Mouse (Mus musculus): ENCODE data around the gene Cd247. TPM values are rescaled to one million over a fixed set of nuclear protein-coding genes. Genes with fewer than 3 reads are reported as not detected.

The Cd247 gene
- polyA plus RNA-seq, 1 experiment from 2014 or later: 1.6 TPM

DNA sequence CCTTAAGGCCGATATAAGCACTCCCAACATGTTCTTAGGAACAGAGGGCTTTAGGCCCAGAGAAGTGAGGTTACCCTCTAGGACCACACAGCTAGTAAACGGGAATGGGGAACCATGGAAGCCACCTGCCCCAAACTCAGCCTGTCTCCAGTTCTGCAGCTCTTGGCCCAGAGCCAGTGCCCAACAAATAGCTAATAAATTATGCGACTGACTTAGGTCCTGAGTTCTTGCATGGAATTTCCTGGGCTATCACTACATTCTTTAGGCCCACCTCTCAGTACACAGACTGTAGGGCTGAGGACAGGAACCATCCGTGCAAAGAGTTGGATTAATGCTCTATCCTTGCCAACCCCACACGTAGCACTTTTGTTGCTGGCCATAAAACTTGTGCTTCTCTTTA, 63.6 kb downstream of the Cd247 start:
- no peak for TF ChIP-seq CTCF (IDR thresholded peaks at IDR 0.05)
- CTCF ChIA-PET: interaction anchor here (1.1 to 1.7 kb wide), 4 partner anchors 9 to 71 kb away, joined by 3 to 6 read pairs (median 3); no protein-coding TSS in a partner anchor
- in situ Hi-C loops (cut with MboI; ENCODE audit: low pct_unique_long_range_greater_than_20kb): no loop called here
- H3K27me3 ChIP-seq: no peaks in the 10 kb centered on the region
- ATAC-seq (no peak), DNase-seq (ENCODE audit: low read depth, low spot score) (no peak)
- POLR2A ChIA-PET: no interaction called here

DNA sequence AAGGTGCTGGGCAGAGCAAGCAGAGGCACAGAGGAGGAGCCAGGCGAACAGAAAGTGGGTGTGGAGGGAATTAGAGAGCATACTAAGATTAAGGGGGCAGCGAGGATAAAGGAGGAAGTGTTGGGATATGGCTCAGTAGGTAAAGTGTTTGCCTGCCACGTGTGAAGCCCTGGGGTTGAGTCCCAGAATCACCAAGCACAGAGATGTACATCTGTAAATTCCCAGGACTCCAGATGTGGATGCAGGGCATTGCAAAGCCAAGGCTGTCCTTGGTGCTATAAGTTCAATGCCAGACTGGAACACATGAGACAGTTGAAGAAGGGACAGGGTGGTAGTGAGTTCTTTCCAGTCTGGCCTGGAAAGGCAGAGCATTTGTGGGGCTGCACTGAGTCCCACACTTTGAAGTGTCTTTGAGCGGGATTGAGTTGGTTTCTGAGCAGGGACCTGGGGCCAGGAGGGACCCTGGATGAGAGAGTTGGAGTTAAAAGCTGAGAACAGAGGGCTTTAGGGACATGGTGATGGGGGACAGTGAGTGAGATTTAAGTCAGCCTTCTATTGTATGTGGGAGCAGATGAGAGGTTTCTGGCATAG, 64.7 kb downstream of the Cd247 start:
- POLR2A ChIA-PET: no interaction called here
- DNase-seq (ENCODE audit: low read depth, low spot score) (no peak), ATAC-seq (no peak)
- CTCF ChIA-PET: interaction anchor here (0.8 to 1.5 kb wide), 3 partner anchors 11 to 14 kb away, joined by 3 to 6 read pairs (median 4); no protein-coding TSS in a partner anchor
- H3K27me3 ChIP-seq: no peaks in the 10 kb centered on the region
- in situ Hi-C loops (cut with MboI; ENCODE audit: low pct_unique_long_range_greater_than_20kb): no loop called here
- no peak for TF ChIP-seq CTCF (IDR thresholded peaks at IDR 0.05)

- ChIA-PET CTCF (interaction anchor here (0.8 to 1.5 kb wide), 3 partner anchors 12 to 15 kb away, joined by 3 to 6 read pairs (median 4); no protein-coding TSS in a partner anchor), POLR2A (no interaction called here)
- no peak for DNase-seq (ENCODE audit: low read depth, low spot score)
- ATAC-seq: peak; percentile 52
- H3K27me3 ChIP-seq: no peaks in the 10 kb centered on the region
- in situ Hi-C loops (cut with MboI; ENCODE audit: low pct_unique_long_range_greater_than_20kb): no loop called here
- peak; percentile 86 for TF ChIP-seq CTCF (IDR thresholded peaks at IDR 0.05)
Measured at GRCm38 (mm10) chr1:165853729-165854420, 65.4 kb downstream of the Cd247 start.

DNA sequence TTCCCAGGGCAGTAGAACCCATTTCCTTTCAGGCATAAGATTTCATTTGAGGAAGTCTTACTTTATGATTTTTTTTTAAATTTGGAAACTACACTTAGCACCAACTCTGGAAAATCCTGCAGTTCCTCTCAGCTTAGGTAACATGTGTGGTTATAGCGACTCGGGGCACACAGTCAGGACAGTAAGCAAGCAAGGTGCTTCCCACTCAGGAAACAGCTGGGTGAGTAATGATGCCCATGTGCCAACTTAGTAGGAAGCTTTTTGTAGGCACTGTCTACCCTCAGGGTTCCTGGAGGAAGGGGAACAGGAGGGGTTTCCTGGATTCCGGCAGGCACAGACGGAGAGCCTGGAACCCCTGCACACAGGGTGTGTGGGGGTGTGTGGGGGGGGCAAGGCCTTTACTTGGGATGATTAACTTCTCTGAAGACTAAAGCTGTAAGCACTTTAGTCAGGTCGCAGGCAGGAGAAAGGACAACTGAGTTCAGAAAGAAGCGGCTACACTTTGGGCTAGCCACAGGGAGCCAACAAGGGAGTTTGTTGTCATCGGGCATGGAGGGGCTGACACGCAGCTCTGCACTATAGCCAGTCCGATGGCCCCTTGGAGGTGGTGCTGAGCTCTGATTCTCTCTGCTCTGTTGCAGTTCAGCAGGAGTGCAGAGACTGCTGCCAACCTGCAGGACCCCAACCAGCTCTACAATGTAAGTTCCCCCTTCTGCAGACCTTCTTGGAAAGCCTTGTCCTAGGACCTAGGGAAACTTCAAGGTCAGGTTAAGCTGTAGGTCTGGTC, 67.5 kb downstream of the Cd247 start:
- no peaks in the 10 kb centered on the region for H3K27me3 ChIP-seq
- no peak for TF ChIP-seq CTCF (IDR thresholded peaks at IDR 0.05)
- ChIA-PET CTCF (interaction anchor here (1.4 kb wide), 1 partner anchor 112 kb away, joined by 4 read pairs; no protein-coding TSS in a partner anchor), POLR2A (no interaction called here)
- ATAC-seq (no peak), DNase-seq (ENCODE audit: low read depth, low spot score) (no peak)
- in situ Hi-C loops (cut with MboI; ENCODE audit: low pct_unique_long_range_greater_than_20kb): loop anchor here (5.0 kb wide), 2 partner anchors 79 to 296 kb away; no protein-coding TSS in a partner anchor

- ATAC-seq (no peak), DNase-seq (ENCODE audit: low read depth, low spot score) (no peak)
- in situ Hi-C loops (cut with MboI; ENCODE audit: low pct_unique_long_range_greater_than_20kb): loop anchor here (5.0 kb wide), 2 partner anchors 80 to 295 kb away; no protein-coding TSS in a partner anchor
- TF ChIP-seq CTCF (IDR thresholded peaks at IDR 0.05): no peak
- POLR2A ChIA-PET: no interaction called here
- CTCF ChIA-PET: interaction anchor here (1.8 kb wide), 1 partner anchor 9 kb away, joined by 5 read pairs; no protein-coding TSS in a partner anchor
- no peaks in the 10 kb centered on the region for H3K27me3 ChIP-seq
Measured at GRCm38 (mm10) chr1:165857279-165857678, 68.8 kb downstream of the Cd247 start.

DNA sequence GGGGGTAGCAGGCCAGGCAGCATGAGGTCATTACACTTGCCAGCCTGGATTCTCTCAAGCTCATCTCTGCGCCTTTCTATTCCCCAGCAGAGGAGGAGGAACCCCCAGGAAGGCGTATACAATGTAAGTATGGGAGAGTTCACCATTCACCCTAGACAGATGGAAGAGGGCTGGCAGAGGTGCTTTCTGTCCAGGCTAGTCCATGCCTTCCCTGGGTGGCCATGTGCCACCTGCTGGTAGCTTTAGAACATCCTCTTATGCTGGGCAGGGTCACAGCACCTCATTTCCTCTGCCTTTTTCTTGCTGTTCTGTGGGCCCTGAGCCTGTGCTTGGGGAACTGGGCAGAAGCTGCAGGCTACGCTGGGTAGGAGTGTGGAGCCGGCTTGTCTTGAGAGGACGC, 69.9 kb downstream of the Cd247 start:
- in situ Hi-C loops (cut with MboI; ENCODE audit: low pct_unique_long_range_greater_than_20kb): loop anchor here (5.0 kb wide), 2 partner anchors 81 to 294 kb away; no protein-coding TSS in a partner anchor
- DNase-seq (ENCODE audit: low read depth, low spot score): no peak
- ChIA-PET CTCF (interaction anchor here (0.7 to 1.8 kb wide), 2 partner anchors 10 to 81 kb away, joined by 3 to 5 read pairs; no protein-coding TSS in a partner anchor), POLR2A (no interaction called here)
- TF ChIP-seq CTCF (IDR thresholded peaks at IDR 0.05): peak; percentile 70
- peak; percentile 37 for ATAC-seq
- H3K27me3 ChIP-seq: no peaks in the 10 kb centered on the region

- ChIA-PET POLR2A (no interaction called here), CTCF (interaction anchor here (1.2 to 2.1 kb wide), 3 partner anchors 9 to 293 kb away, joined by 3 to 7 read pairs (median 4); no protein-coding TSS in a partner anchor)
- ATAC-seq (no peak), DNase-seq (ENCODE audit: low read depth, low spot score) (no peak)
- in situ Hi-C loops (cut with MboI; ENCODE audit: low pct_unique_long_range_greater_than_20kb): no loop called here
- H3K27me3 ChIP-seq: no peaks in the 10 kb centered on the region
- no peak for TF ChIP-seq CTCF (IDR thresholded peaks at IDR 0.05)
Measured at GRCm38 (mm10) chr1:165860373-165861234, 72.1 kb downstream of the Cd247 start.

GRCm38 (mm10) chr1:165861235-165861609, 72.7 kb downstream of the Cd247 start:
- H3K27me3 ChIP-seq: no peaks in the 10 kb centered on the region
- ChIA-PET CTCF (interaction anchor here (1.2 to 2.1 kb wide), 3 partner anchors 9 to 292 kb away, joined by 3 to 7 read pairs (median 4); no protein-coding TSS in a partner anchor), POLR2A (no interaction called here)
- DNase-seq (ENCODE audit: low read depth, low spot score): no peak
- ATAC-seq: no peak
- TF ChIP-seq CTCF (IDR thresholded peaks at IDR 0.05): no peak
- in situ Hi-C loops (cut with MboI; ENCODE audit: low pct_unique_long_range_greater_than_20kb): no loop called here

GRCm38 (mm10) chr1:165862059-165862458, 73.6 kb downstream of the Cd247 start:
- ATAC-seq (no peak), DNase-seq (ENCODE audit: low read depth, low spot score) (no peak)
- CTCF ChIA-PET: interaction anchor here (1.0 to 2.1 kb wide), 3 partner anchors 11 to 292 kb away, joined by 3 to 4 read pairs (median 3); no protein-coding TSS in a partner anchor
- POLR2A ChIA-PET: no interaction called here
- TF ChIP-seq CTCF (IDR thresholded peaks at IDR 0.05): no peak
- in situ Hi-C loops (cut with MboI; ENCODE audit: low pct_unique_long_range_greater_than_20kb): no loop called here
- H3K27me3 ChIP-seq: no peaks in the 10 kb centered on the region
